Mouse (Mus musculus) heart, adult 8-10 months (tissue): ENCODE data around the gene Hist1h2bl. TPM values are rescaled to one million over a fixed set of nuclear protein-coding genes. Genes with fewer than 3 reads are reported as not detected.
"Not testable (repeated sequence)": the region's sequence is repeated elsewhere in the genome, so short reads cannot be mapped to it uniquely, and the experiment has no call there.

Experiments
- DNase-seq: peaks from one replicate; pipeline ENCODE4 v3.0.0; 2022; ENCODE audit warnings: low spot score
- total RNA-seq, 4 experiments: library from RNA; stranded (reverse); gene quantifications; 2 replicates each; pipeline ENCODE4 v1.2.4; 2022

The Hist1h2bl gene
- 10 to 100 TPM in 1 of 4 experiments, 1 to 10 TPM in 3; 5.4 to 11.8 (median 8.0) TPM for total RNA-seq

DNA sequence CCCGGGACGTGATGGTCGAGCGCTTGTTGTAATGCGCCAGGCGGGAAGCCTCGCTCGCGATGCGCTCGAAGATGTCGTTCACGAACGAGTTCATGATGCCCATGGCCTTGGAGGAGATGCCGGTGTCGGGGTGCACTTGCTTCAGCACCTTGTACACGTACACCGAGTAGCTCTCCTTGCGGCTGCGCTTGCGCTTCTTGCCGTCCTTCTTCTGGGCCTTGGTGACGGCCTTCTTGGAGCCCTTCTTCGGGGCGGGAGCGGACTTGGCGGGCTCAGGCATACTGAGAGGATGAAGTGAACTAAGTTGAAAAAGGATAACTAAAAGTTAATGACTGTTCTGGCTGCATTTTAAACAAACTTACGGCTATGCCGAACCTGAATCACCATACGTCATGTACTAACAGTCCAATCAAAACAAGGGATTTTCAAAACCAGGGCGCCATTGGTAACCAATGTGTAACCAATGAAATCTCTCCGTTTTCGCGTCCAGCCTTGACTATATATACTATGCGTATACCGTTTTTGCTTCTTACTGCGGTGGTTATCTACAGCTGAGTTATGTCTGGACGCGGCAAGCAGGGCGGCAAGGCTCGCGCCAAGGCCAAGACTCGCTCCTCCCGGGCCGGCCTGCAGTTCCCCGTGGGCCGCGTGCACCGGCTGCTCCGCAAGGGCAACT is at the start of gene Hist1h2bl, which contains the start of gene Hist1h2ai:
Hist1h2bl (minus strand) TSS at position 280 of the 676 bp plus-strand sequence.
Hist1h2ai (plus strand) TSS at position 559 of the 676 bp plus-strand sequence.
- peak; percentile 90 for DNase-seq

GRCm38 (mm10) chr13:21755707-21756106 is 39.8 kb upstream of the Hist1h2bl start:
- no peak for DNase-seq

DNA sequence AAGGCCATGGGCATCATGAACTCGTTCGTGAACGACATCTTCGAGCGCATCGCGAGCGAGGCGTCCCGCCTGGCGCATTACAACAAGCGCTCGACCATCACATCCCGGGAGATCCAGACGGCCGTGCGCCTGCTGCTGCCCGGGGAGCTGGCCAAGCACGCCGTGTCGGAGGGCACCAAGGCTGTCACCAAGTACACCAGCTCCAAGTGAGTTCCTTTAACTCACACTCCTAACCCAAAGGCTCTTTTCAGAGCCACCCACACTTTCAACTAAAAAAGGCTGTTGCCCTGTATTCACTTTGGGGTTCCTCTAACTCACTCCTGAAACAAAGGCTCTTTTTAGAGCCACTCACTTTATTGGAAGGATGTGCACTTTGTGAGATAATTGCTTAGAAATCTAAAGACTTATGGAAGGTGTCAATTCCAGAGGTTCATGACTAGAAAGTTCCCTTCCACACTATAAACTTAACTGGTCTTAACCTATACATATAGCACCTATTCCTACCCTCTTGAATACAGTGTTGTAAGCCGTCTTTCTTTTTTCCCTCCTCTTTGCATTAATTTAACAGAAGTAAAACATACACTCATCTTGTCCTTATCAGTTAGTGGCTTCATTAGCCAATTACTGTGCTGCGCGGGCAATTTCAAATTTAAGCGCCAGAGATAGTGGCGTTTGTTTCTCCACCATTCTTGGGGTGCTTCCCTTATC is 38.5 kb upstream of the Hist1h2bl start:
- DNase-seq, result not testable (repeated sequence)

- peak; percentile 89 for DNase-seq
These were observed 37.8 kb upstream of the Hist1h2bl start, which contains the start of the genes Hist1h2ak and Hist1h2bn for GRCm38 (mm10) chr13:21753524-21754285. TSS of gene Hist1h2ak (minus strand) at chr13:21753827. TSS of gene Hist1h2bn (plus strand) at chr13:21754123.

DNA sequence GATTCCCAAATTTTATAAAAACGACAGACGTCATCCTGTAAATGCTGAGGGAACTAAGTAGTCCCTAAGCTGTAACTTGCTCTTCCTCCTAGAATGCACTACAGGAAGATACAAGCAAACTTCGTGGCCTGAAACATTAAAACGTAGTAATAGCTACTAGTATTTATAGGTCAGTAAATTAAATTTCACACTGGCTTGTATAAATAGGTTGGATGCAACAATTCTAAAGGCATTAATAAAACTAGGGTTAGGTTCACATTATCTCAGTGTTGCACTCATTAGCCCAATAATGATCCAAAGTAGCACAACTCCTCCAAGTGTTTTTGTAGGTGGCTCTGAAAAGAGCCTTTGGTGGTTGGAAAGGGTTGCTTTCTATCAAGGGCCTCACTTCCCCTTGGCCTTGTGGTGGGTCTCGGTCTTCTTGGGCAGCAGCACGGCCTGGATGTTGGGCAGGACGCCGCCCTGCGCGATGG is 37.1 kb upstream of the Hist1h2bl start:
- no peak for DNase-seq

DNA sequence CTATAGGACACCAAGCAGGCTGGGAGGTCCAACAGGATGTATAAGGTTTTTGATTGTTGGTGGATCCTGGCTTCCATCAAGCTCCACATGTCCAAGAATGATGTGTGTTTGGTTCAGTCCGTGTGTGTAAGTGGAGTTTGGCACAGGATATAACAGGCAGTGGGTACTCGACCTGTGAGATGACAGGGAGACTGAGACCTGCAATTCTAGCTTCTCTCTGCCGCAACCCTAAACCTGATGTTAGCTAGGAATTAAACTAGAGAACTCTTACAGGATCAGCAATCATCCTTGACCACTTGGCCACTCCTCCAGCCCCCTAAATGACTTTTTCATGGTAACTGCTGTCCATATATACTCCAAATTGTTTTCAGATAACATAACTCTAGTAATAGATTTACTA is 36.4 kb upstream of the Hist1h2bl start:
- no peak for DNase-seq

GRCm38 (mm10) chr13:21751827-21752226 is 35.9 kb upstream of the Hist1h2bl start:
- DNase-seq, result no peak

GRCm38 (mm10) chr13:21751417-21751816 is 35.5 kb upstream of the Hist1h2bl start:
- no peak for DNase-seq

DNA sequence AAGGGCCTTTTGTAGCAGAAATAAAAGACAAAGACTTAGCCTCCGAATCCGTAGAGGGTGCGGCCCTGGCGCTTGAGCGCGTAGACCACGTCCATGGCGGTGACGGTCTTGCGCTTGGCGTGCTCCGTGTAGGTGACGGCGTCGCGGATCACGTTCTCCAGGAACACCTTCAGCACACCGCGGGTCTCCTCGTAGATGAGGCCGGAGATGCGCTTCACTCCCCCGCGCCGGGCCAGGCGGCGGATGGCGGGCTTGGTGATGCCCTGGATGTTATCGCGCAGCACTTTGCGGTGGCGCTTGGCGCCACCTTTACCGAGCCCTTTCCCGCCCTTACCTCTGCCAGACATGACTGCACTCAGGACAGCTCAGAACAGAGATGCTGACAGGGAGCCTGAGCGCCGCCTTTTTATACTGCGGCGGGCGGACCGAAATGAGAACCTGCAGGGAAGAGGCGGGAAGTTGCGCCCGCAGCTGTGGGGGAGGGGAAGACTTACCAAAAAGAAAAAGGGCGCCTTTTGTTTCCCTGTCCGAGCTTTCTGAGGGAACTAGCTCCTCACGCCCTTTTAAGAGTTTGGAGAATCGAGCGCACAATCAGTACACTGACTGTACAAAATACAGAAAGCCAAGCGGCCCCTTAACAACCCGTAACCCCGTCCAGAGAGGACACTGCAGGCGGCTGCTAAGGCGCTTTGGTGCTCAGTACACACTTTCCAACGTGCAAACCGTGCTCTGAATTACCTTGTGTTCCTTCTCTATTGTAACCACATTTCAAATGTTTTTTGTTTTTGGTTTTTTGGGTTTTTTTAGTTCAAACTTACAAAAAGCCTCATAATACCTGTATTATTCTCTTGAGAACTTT is 34.4 kb upstream of the Hist1h2bl start, which contains the start of gene Hist1h4k:
Hist1h4k (minus strand) TSS at position 347 of the 859 bp plus-strand sequence.
- DNase-seq, result peak; percentile 75

- no peak for DNase-seq
These were observed 33.6 kb upstream of the Hist1h2bl start for GRCm38 (mm10) chr13:21749387-21750158.

- no peak for DNase-seq
These were observed 29.1 kb upstream of the Hist1h2bl start for GRCm38 (mm10) chr13:21745006-21745405.

DNA sequence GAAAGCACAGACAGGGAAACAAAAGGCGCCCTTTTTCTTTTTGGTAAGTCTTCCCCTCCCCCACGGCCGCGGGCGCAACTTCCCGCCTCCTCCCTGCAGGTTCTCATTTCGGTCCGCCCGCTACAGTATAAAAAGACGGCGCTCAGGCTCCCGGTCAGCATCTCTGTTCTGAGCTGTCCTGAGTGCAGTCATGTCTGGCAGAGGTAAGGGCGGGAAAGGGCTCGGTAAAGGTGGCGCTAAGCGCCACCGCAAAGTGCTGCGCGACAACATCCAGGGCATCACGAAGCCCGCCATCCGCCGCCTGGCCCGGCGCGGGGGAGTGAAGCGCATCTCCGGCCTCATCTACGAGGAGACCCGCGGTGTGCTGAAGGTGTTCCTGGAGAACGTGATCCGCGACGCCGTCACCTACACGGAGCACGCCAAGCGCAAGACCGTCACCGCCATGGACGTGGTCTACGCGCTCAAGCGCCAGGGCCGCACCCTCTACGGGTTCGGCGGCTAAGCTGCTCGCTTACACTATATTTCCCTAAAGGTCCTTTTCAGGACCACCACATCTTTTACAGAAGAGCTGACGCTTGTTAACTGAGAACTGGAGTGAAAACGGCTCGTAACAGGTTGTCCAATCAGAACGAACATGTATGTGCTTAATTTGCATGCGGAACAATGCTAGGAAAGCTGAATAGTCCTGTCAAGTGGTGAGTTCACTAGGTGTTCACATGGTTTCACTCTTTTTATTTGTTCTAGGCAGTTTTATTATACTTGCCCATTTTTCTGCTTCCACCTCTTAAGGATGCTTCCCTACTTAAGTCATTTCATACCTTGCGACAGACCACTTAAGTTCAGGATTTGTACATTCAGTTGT is 19.2 kb upstream of the Hist1h2bl start, which contains the start of gene Hist1h4j:
Hist1h4j (plus strand) TSS at position 159 of the 862 bp plus-strand sequence.
- peak; percentile 45 for DNase-seq

DNA sequence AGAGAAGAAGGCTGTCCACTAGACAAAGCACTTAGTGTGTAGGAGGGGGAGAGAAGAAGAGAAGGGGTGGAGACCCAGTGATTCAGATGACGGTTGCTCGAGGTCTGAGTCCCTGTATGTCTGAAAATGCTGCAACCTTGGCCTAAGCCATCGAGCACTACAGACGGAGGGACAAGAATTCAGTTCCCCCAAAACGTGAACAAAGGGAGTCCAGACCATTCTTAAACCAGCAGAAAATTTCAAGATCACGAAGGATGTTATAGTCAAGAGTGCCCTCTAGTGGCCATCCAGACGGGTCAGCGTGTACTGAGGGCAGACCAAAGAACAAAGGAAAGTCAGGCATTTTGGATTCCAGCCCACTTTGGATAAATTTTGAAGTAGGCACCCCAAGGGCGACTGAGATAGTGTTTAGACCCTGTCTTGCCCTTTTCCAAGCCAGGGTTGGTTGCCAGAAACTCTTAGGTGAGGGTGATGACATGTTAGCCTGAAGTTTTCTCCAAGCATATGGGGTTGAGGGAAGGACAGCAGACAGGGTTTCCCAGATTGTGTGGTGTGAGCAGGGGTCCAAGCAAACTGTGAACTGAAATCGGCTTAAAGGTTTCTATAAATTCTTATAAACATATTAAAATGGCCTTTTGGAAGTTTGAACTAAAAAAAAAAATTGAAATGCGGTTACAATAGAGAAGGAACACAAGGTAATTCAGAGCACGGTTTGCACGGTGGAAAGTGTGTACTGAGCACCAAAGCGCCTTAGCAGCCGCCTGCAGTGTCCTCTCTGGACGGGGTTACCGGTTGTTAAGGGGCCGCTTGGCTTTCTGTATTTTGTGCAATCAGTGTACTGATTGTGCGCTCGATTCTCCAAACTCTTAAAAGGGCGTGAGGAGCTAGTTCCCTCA is 18.3 kb upstream of the Hist1h2bl start:
- DNase-seq, result peak; percentile 88

- DNase-seq, result no peak
These were observed 17.5 kb upstream of the Hist1h2bl start for GRCm38 (mm10) chr13:21733466-21733865.

GRCm38 (mm10) chr13:21729544-21729943 is 13.6 kb upstream of the Hist1h2bl start:
- DNase-seq, result no peak

- DNase-seq, result no peak
These were observed 12.1 kb upstream of the Hist1h2bl start for GRCm38 (mm10) chr13:21727948-21728572.
